Mouse (Mus musculus): ENCODE measurements at regions not wholly inside any gene's neighbourhood (a gene's known extent, or its start where the extent isn't known, plus 50 kb on each side); places are given as distances from the start of the nearest gene placed in this dataset.

DNA sequence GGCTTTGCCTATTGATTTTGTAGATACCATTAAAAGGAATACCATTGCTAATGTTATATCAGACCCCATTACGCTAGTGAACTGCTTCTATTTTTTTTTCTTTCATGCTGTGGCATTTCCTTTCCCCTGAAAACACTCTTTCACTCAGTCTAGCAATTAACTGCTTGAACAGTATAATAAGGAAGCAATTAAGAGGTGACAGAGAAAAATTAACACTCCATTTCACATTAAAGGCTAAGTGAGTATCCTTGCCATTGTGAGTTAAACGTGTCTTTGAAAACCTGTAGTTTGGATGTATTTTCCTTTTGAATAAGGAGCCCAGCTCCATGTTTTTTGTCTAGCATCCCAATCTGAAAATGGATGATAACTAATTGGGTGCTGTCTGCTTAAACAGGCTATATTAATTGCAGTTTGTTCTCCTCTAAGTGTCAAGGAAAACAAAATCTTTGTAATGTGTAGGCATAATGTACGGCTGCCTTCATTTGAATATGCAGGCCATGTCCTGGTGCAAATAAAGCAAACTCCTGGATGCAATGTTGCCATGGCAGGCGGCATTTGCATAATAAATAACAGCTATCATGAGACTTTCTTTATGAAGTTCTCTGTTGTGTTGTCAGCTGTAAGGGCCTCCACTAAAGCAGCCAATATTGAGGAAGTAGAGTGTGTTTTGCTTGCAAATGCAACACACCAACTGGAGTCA lies 423.3 kb downstream of the Zic3 start:
- Histone ChIP-seq H3K36me3 (replicated peaks; ENCODE audit: control insufficient read depth, insufficient read depth, low read depth) (no peaks in the 10 kb centered on the region), H3K4me2 (ENCODE audit: low read depth) (no peak overlapping the region), H3K9me3 (ENCODE audit: control insufficient read depth, low read length) (no peaks in the 10 kb centered on the region), H3K4me1 (replicated peaks; ENCODE audit: control insufficient read depth in 2 of 2, insufficient read depth in 2 of 2, low read length in 1 of 2) (no peaks in the 10 kb centered on the region), H3K4me3 (ENCODE audit: insufficient read depth in 1 of 2, low read depth in 2 of 2, low read length in 2 of 2) (no peak overlapping the region), H3K9ac (replicated peaks) (no peak overlapping the region), H3K27me3 (ENCODE audit: control insufficient read depth, insufficient read depth, low read length) (no peaks in the 10 kb centered on the region), H3K27ac (no peak overlapping the region)
- TF ChIP-seq CTCF (IDR thresholded peaks at IDR 0.05; ENCODE audit: low read depth) (no peak), EP300 (IDR thresholded peaks at IDR 0.05; ENCODE audit: low read depth) (no peak)
- ATAC-seq (ENCODE audit: insufficient read depth) (no peak), DNase-seq (ENCODE audit: low read depth in 3 of 3, low spot score in 3 of 3) (no peak)
- WGBS (ENCODE audit: insufficient replicate concordance): 48% methylated on average over 4 of the region's 4 CpGs

DNA sequence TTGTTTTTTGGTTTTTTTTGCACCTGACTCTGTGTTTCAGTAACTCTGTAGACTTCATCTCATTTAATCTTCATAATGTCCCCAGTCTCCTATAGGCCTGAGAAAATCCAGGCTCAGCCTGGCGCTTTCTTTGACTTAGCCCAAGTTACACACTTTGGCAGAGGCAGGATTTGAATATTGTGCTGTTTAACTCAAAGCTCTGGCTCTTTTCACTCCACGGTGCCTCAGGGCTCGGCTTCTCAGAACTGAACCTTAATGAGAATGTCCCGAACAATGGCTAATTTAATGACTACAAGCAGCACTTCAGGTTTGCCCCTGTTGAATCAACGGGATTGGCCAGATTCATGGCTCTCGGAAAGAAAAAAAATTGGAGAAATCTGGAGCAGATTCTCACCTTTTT lies 425.1 kb downstream of the Zic3 start:
- Histone ChIP-seq H3K4me1 (replicated peaks; ENCODE audit: control insufficient read depth in 2 of 2, insufficient read depth in 2 of 2, low read length in 1 of 2) (no peaks in the 10 kb centered on the region), H3K4me3 (ENCODE audit: insufficient read depth in 1 of 2, low read depth in 2 of 2, low read length in 2 of 2) (no peak overlapping the region), H3K27me3 (ENCODE audit: control insufficient read depth, insufficient read depth, low read length) (no peaks in the 10 kb centered on the region), H3K9ac (replicated peaks) (no peak overlapping the region), H3K27ac (no peak overlapping the region), H3K4me2 (ENCODE audit: low read depth) (no peak overlapping the region), H3K36me3 (replicated peaks; ENCODE audit: control insufficient read depth, insufficient read depth, low read depth) (no peaks in the 10 kb centered on the region), H3K9me3 (ENCODE audit: control insufficient read depth, low read length) (no peaks in the 10 kb centered on the region)
- no peak for ATAC-seq (ENCODE audit: insufficient read depth)
- WGBS (ENCODE audit: insufficient replicate concordance): 59% methylated on average over 6 of the region's 6 CpGs
- no peak for DNase-seq (ENCODE audit: low read depth in 3 of 3, low spot score in 3 of 3)
- TF ChIP-seq EP300 (IDR thresholded peaks at IDR 0.05; ENCODE audit: low read depth): no peak
- TF ChIP-seq CTCF (IDR thresholded peaks at IDR 0.05; ENCODE audit: low read depth): no peak

- Histone ChIP-seq H3K4me3 (ENCODE audit: insufficient read depth in 1 of 2, low read depth in 2 of 2, low read length in 2 of 2) (no peak overlapping the region), H3K27ac (no peak overlapping the region), H3K4me1 (replicated peaks; ENCODE audit: control insufficient read depth in 2 of 2, insufficient read depth in 2 of 2, low read length in 1 of 2) (no peaks in the 10 kb centered on the region), H3K27me3 (ENCODE audit: control insufficient read depth, insufficient read depth, low read length) (no peaks in the 10 kb centered on the region), H3K36me3 (replicated peaks; ENCODE audit: control insufficient read depth, insufficient read depth, low read depth) (no peaks in the 10 kb centered on the region), H3K4me2 (ENCODE audit: low read depth) (no peak overlapping the region), H3K9ac (replicated peaks) (no peak overlapping the region), H3K9me3 (ENCODE audit: control insufficient read depth, low read length) (no peaks in the 10 kb centered on the region)
- ATAC-seq (ENCODE audit: insufficient read depth): no peak
- TF ChIP-seq EP300 (IDR thresholded peaks at IDR 0.05; ENCODE audit: low read depth) (no peak), CTCF (IDR thresholded peaks at IDR 0.05; ENCODE audit: low read depth) (no peak)
- 66% methylated on average over 6 of the region's 6 CpGs for WGBS (ENCODE audit: insufficient replicate concordance)
- DNase-seq (ENCODE audit: low read depth in 3 of 3, low spot score in 3 of 3): no peak
Observed at GRCm38 (mm10) chrX:58469683-58470082, 439.5 kb upstream of the 4930550L24Rik start.

GRCm38 (mm10) chrX:58470986-58471385 lies 438.2 kb upstream of the 4930550L24Rik start:
- ATAC-seq (ENCODE audit: insufficient read depth) (no peak), DNase-seq (ENCODE audit: low read depth in 3 of 3, low spot score in 3 of 3) (no peak)
- 37% methylated on average over 1 of the region's 1 CpGs for WGBS (ENCODE audit: insufficient replicate concordance)
- Histone ChIP-seq H3K27me3 (ENCODE audit: control insufficient read depth, insufficient read depth, low read length) (no peaks in the 10 kb centered on the region), H3K27ac (no peak overlapping the region), H3K4me2 (ENCODE audit: low read depth) (no peak overlapping the region), H3K36me3 (replicated peaks; ENCODE audit: control insufficient read depth, insufficient read depth, low read depth) (no peaks in the 10 kb centered on the region), H3K4me1 (replicated peaks; ENCODE audit: control insufficient read depth in 2 of 2, insufficient read depth in 2 of 2, low read length in 1 of 2) (no peaks in the 10 kb centered on the region), H3K9me3 (ENCODE audit: control insufficient read depth, low read length) (no peaks in the 10 kb centered on the region), H3K9ac (replicated peaks) (no peak overlapping the region), H3K4me3 (ENCODE audit: insufficient read depth in 1 of 2, low read depth in 2 of 2, low read length in 2 of 2) (no peak overlapping the region)
- TF ChIP-seq EP300 (IDR thresholded peaks at IDR 0.05; ENCODE audit: low read depth): no peak
- TF ChIP-seq CTCF (IDR thresholded peaks at IDR 0.05; ENCODE audit: low read depth): no peak

DNA sequence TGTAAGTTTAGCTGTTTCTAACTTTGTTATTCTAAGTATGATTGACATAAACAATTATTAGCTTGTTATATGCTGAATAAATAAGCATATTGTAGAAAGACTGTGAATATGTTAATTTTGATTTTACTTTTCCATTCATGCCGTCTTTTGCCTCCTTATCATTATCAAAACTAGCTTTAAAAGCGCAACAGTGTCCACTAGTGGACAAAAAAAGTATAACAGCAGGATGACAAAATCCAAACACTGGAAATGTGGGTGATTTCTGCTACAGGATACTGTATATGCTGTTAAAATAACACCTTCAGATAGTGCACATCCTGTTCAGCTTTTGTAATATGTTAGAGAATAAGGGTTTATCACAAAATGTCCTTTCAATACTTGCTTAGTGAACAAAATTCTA lies 418.3 kb upstream of the 4930550L24Rik start:
- ATAC-seq (ENCODE audit: insufficient read depth) (no peak), DNase-seq (ENCODE audit: low read depth in 3 of 3, low spot score in 3 of 3) (no peak)
- TF ChIP-seq EP300 (IDR thresholded peaks at IDR 0.05; ENCODE audit: low read depth) (no peak), CTCF (IDR thresholded peaks at IDR 0.05; ENCODE audit: low read depth) (peak; percentile 37; the same call in 1 of the 2 replicates)

More for the DNA sequence above, 418.3 kb upstream of the 4930550L24Rik start:
- Histone ChIP-seq H3K4me3 (ENCODE audit: insufficient read depth in 1 of 2, low read depth in 2 of 2, low read length in 2 of 2) (no peak overlapping the region), H3K36me3 (replicated peaks; ENCODE audit: control insufficient read depth, insufficient read depth, low read depth) (no peaks in the 10 kb centered on the region), H3K4me1 (replicated peaks; ENCODE audit: control insufficient read depth in 2 of 2, insufficient read depth in 2 of 2, low read length in 1 of 2) (no peaks in the 10 kb centered on the region), H3K9me3 (ENCODE audit: control insufficient read depth, low read length) (no peaks in the 10 kb centered on the region), H3K9ac (replicated peaks) (no peak overlapping the region), H3K4me2 (ENCODE audit: low read depth) (no peak overlapping the region), H3K27me3 (ENCODE audit: control insufficient read depth, insufficient read depth, low read length) (no peaks in the 10 kb centered on the region), H3K27ac (no peak overlapping the region)
- 15% methylated on average over 2 of the region's 2 CpGs for WGBS (ENCODE audit: insufficient replicate concordance)

All from liver, embryonic 14.5 days (tissue).